Mouse (Mus musculus) left cerebral cortex, adult 2 months (tissue): Measurements from ENCODE around the gene Kifc3. TPM values are rescaled to one million over a fixed set of nuclear protein-coding genes. Genes with fewer than 3 reads are reported as not detected.

Experiments
- DNase-seq, 2 experiments: peaks; one replicate each; pipeline ENCODE4 v3.0.0; 2021 to 2022; ENCODE audit warnings: low spot score in 2 of 2, mixed read lengths in 1 of 2; ENCODE audit errors: extremely low spot score in 1 of 2
- H3K27ac ChIP-seq: fragments of 200-600 bp; 2 replicates; pipeline ENCODE4 v1.8.1; 2022
- H3K4me3 ChIP-seq: fragments of 200-600 bp; 2 replicates; pipeline ENCODE4 v1.8.1; 2022
- CTCF ChIP-seq: fragments of 200-600 bp; IDR thresholded peaks from 2 replicates; pipeline ENCODE4 v1.8.1; 2022; ENCODE audit warnings: antibody characterized with exemption, mild to moderate bottlenecking, moderate library complexity
- intact Hi-C: fragments of 180-260 bp; cut with DNase I; formaldehyde crosslinking; loops from one replicate; pipeline ENCODE4 v1.15.1; 2025
- total RNA-seq, 2 experiments: library from RNA; stranded (reverse); gene quantifications; 2 replicates each; pipeline ENCODE4 v1.2.3; 2021

Gene Kifc3
- total RNA-seq, 2 experiments from 2014 or later = 58.4 to 61.5 TPM

DNA sequence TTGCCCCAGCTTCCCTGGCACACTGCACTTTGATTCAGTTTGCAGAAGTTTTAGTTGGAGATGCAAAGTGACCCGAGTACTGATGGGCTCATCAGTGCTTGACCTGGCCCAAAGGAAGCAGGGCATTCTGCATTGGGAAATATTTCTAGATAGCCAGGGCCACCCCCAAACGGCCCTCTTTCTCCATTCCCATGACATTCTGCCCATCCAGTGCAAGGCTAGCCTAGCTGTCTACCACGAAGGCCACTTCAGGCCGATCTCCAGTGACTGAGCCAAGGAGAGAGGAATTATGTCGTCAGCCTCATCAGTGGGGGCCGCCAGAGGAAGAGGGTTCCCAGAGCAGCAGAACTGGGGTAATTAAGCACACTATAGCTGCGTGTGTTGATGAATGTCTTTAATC is 1.1 kb downstream of the Kifc3 start:
- no peak for DNase-seq
- intact Hi-C loops = loop anchor here (5.0 to 10.0 kb wide), 2 partner anchors 107 to 249 kb away; no protein-coding TSS in a partner anchor
- Histone ChIP-seq H3K27ac (no peak overlapping the region), H3K4me3 (no peak overlapping the region)
- no peak for TF ChIP-seq CTCF

DNA sequence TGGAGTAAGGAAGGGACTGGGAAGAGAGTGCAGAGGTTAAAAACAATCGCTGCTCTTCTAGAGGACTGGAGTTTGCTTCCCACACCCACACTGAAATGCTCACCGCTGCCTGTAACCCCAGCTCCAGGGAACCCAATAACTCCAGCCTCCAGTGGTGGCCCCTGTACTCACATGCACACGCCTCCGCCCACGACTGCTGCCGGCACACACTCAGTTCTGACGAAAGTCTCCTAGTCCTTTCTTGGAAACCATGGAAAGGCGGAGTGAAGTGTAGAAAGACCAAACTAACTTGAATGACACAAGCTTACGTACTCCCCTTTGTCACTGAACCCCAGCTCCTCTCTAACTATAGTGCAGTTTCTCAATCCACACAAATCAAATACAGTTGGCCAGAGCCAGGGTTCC is 2.6 kb downstream of the Kifc3 start:
- no peak for DNase-seq
- Histone ChIP-seq H3K4me3 (no peak overlapping the region), H3K27ac (no peak overlapping the region)
- no peak for TF ChIP-seq CTCF
- intact Hi-C loops = loop anchor here (5.0 to 10.0 kb wide), 2 partner anchors 105 to 248 kb away; no protein-coding TSS in a partner anchor

DNA sequence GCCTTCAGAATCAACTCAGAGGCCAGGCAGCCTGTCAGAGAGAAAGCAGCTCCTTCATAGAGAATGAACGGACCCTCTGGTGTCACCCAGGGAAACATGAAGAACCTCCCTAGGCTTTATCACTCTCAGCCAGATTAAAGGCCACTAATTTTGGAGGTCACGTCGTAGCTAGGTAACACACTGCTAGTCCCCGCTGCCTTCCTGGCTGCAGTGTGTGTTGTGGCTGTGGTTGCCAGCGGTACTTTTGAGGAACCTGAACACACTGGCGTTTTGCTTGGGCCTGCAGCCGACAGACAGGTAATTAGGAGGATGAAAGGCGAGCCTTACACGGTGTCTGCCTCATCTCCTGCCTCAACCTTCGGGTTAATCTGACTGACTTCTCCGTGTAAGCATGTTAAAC is 6.9 kb downstream of the Kifc3 start:
- DNase-seq = no peak
- no peak for TF ChIP-seq CTCF
- intact Hi-C loops = no loop called here

DNA sequence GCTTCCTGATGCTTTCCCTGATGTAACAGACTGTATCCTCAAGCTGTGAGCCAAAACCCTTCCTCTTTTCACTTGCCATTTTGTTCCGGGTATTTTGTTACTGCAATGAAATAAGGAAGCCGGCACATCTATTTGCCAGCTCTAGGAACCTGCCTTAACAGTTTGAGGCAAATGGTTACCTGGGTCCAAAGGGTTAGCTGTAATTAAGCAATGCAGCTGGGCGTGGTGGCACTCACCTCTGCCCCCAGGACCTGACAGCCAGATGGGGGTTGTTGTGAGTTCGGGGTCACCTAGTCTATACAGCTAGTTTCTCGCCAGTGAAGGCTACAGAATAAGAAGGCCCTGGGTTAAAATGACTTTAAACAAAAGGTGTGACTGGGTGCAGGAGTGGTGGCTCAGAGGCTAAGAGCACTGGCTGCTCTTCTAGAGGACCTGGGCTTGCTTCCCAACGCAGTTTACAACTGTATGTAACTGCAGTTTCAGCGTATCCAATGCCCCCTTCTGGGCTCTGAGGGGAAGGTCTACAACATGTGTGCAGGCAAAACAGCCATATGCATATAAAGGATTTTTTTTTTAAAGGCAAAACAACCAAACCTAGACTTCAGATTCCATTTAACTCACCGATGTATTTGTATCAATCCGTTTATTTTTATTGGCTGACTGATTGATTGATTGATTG is 11.0 kb downstream of the Kifc3 start:
- no peak; the same call in 1 of the 2 replicates for TF ChIP-seq CTCF
- intact Hi-C loops = no loop called here
- no peak overlapping the region for H3K27ac ChIP-seq
- no peak overlapping the region for H3K4me3 ChIP-seq
- DNase-seq = no peak

More for the DNA sequence above, 6.9 kb downstream of the Kifc3 start:
- Histone ChIP-seq H3K27ac (no peak overlapping the region), H3K4me3 (no peak overlapping the region)

DNA sequence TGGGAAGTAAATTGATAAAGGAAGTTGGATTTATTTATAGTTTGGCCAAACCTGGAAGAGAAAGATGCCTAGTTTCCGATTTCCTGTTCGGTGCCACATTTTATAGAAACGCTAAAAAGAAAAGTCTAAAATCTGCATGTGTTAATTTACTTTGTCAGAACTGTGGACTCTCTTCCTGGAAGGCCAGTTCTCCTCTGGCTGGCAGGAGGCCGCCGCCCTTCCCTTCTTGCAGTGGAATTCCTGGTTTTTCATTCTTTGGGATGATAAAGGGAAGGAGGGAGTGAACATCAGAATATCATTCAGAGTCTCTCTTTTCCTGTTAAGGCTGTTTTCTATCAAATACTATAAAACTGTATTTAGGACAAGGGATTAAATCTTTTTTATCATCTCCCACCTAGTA is 15.0 kb downstream of the Kifc3 start:
- no peak for DNase-seq
- no peak for TF ChIP-seq CTCF
- intact Hi-C loops = no loop called here
- Histone ChIP-seq H3K27ac (no peak overlapping the region), H3K4me3 (no peak overlapping the region)

DNA sequence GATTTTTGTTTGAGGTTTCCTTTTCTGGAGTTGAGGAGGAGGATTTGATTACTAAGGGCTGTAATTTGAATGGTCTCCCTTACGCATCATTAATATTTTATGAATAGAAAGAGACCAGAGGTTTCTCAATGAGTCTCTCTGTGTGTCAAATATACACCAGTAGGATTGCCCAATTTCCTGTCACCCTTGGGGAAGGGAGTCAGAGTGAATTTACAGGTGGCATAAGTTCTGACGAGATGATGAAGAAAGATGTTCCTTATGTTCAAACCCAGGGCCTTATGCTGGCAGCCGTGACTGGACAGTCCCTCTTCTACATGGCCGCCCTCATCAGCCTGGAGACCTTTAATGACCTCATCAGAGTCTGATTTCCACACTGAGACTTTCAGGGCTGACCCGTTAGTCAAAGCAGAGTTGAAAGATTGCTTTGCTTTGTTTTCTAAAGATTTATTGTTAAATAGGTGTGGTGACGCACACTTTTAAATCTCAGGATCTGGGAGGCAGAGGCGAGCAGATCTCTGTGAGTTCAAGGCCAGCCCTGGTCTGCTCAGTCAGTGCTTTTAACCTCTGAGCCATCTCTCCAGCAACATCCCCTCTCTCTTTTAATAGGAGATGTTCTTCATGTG is 16.6 kb downstream of the Kifc3 start:
- no peak for DNase-seq
- TF ChIP-seq CTCF = no peak
- intact Hi-C loops = no loop called here

DNA sequence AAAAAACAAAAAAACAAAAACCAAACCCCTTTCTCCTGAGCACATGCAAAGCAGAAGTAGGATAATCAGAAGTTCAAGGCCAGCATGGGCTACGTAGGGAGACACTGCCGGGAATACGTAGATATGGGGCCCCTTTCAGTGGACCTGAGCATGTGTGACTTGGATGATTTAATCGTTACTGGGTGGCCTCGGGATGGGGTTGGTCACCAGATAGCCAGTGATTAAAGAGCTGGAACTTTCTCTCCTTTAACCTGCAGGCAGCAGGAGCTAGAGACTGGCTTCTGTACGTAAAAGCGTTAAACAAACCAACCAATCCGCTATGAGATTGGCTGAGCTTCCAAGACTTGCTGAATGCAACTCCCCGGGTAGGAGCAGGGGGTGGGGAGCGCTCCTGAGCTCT is 17.5 kb downstream of the Kifc3 start:
- no peak for DNase-seq
- Histone ChIP-seq H3K27ac (no peak overlapping the region), H3K4me3 (no peak overlapping the region)
- TF ChIP-seq CTCF = no peak
- intact Hi-C loops = no loop called here

More for the DNA sequence above, 16.6 kb downstream of the Kifc3 start:
- H3K27ac ChIP-seq = no peak overlapping the region
- no peak overlapping the region for H3K4me3 ChIP-seq

DNA sequence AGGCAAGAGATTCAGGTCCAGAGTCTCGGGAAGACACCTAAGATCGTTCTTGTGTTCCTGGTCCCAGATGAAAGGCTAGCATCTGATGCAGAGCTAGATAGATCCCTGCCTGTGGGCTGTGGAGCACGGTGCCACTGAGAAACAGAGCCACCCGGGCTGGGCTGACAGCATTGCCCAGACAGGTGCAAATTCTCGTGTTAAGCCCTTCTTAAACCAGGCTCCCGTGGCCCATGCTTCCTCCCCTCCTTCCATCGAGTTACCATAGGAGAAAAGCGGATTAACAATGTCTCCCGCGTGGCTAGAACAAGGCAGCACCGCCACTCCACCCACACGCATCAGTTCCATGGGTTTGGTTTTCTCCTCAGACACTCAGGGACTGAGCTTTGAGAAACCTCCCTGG is 18.4 kb downstream of the Kifc3 start:
- Histone ChIP-seq H3K27ac (no peak overlapping the region), H3K4me3 (no peak overlapping the region)
- TF ChIP-seq CTCF = no peak
- no peak for DNase-seq
- intact Hi-C loops = no loop called here

DNA sequence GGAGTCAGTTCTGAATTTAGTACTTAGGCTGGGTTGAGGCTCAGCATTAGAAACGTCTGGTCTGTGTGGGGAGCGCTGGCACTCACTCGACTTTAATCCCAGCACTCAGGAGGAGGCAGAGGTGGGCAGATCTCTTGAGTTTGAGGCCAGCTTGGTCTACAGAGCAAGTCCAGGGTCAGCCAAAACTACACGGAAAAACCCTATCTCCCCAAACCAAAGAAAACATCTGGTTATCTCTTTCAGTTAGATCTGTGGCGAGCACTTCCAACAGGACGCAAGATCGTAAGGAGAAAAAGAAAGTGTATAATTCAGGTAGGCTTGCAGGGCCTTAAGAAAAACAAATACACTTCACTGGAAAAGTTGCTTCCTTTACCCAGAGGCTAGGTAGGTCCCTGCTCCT is 20.8 kb downstream of the Kifc3 start:
- no peak overlapping the region for H3K4me3 ChIP-seq
- intact Hi-C loops = no loop called here

DNA sequence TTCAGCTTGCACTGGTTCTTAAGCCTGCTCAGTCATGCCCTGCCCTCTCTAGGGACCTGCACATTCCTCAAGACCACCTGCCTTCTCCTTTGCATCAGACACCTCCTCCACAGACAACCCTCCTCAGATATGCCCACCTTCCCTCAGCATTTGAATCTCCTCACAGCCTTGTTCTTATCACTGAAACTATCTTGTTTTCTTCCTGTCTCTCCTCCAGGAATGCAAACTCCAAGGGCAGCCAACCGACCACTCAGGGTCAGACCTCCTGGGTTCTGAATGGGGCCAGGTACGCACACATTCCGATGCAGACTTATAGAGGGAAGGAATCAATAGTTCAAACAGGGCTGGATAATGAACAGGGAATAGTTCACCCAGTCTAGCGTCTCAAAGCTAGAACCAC is 24.4 kb downstream of the Kifc3 start:
- no peak for TF ChIP-seq CTCF
- intact Hi-C loops = no loop called here
- Histone ChIP-seq H3K4me3 (no peak overlapping the region), H3K27ac (no peak overlapping the region)
- no peak for DNase-seq

More for the DNA sequence above, 20.8 kb downstream of the Kifc3 start:
- DNase-seq = no peak
- no peak for TF ChIP-seq CTCF
- no peak overlapping the region for H3K27ac ChIP-seq

DNA sequence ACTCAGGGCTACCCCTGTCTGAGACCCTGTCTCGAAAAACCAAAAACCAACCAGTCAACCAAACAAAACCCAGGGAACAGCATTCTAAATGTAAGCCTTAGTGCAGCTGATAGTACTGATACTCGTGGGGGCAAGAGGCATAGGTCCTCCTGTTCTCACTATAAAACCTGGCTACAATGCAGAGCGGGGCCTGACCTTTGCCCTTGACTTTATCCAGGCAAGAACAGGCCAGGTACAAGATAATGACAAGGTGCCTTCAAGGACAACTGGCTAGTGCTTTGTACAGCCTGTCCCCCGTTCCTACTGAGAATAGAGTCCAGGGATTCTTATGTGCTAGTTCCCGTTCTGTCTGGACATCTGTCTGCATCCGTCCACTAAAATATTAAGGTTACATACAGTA is 25.6 kb downstream of the Kifc3 start:
- intact Hi-C loops = no loop called here
- TF ChIP-seq CTCF = no peak
- DNase-seq = no peak
- Histone ChIP-seq H3K27ac (no peak overlapping the region), H3K4me3 (no peak overlapping the region)

DNA sequence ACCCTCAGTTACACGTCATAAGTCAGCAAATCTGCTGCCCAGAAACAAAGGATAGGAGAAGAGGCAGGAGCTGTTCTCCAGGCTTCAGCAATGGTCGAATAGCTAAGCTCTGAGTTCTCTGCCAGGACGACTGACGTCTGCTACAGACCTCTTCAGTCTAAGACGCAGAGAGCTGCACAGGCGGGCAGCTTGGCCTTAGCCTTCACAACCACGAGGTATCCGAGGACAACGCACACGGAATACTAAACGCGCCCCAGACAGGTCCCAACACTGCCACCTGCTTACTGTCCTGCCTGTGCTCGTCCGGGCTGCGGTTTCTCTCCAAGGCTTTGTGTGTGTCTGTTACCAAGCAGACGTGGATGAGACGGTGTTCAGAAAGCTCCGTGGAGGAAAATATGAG is 26.8 kb downstream of the Kifc3 start:
- intact Hi-C loops = no loop called here
- no peak; the same call in 1 of the 2 replicates for TF ChIP-seq CTCF
- Histone ChIP-seq H3K27ac (no peak overlapping the region), H3K4me3 (no peak overlapping the region)
- peak; percentile 27 to 36 for DNase-seq

DNA sequence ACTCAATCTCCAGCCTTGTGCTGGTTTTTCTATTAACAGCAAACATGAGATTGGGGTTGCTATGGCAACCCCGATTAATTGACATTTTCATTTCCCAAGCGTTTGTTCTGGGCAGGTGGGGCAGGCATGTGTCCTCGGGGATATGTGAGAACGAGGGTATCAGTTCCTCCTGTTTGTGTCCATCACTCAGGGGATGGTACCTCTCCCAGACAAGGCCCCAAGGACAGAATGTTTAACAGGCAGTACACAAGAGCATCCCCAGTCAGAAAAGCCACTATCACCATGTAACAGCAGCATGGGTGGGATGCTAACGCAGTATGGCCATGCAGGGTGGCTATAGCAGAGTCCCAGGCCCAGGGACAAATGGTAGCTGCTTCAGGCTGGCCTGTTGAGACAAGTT is 27.3 kb downstream of the Kifc3 start:
- H3K27ac ChIP-seq = no peak overlapping the region
- TF ChIP-seq CTCF = no peak
- DNase-seq = no peak
- no peak overlapping the region for H3K4me3 ChIP-seq
- intact Hi-C loops = no loop called here
